Comparison of ENCODE assay signal across 8 mouse cellular contexts in the genomic region with DNA sequence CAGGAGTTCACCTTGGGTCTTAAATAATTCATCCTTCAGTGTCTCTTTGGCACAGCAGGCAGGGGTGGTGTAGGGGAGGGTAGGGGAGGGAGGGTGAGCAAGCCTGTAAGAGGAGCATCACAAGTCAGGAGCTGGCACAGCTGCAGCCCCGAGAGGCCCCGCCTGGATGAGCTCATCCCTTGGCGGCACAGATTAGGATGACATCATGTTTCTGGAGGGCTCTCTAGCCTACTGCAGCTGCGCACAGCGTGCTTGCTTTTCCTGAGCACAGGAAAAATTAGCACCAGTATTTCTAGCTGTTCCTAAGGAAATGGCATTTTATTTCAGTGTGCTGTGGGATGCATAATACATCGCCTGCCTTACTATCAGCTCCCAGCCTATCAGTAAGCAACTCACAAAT.
DNase-seq lines count a peak whose midpoint lies in the region; ATAC-seq and TF ChIP-seq lines count a peak whose summit lies in the region.

No protein-coding gene starts in this region.

- WGBS in forebrain, embryonic 15.5 days, result 2% methylated on average over 6 of the region's 6 CpGs
- WGBS in heart, postnatal 0 days, result 6% methylated on average over 6 of the region's 6 CpGs
- 26% methylated on average over 6 of the region's 6 CpGs for WGBS in liver, embryonic 13.5 days (ENCODE audit: insufficient replicate concordance)
- WGBS in neural tube, embryonic 11.5 days, result 21% methylated on average over 6 of the region's 6 CpGs

- peak; percentile 99 for ATAC-seq in forebrain, embryonic 15.5 days (replicated peaks)
- peak; percentile 98 for ATAC-seq in heart, postnatal 0 days (ENCODE audit: insufficient read depth, low read depth)
- ATAC-seq in liver, embryonic 13.5 days (ENCODE audit: low read depth), result peak; percentile 81
- ATAC-seq in neural tube, embryonic 11.5 days (ENCODE audit: insufficient read depth, low FRiP score, low TSS enrichment), result peak; percentile 97

- TF ChIP-seq CTCF in heart, postnatal 0 days (IDR thresholded peaks at IDR 0.05; ENCODE audit: low read depth), result no peak

- H3K27ac ChIP-seq in forebrain, embryonic 15.5 days (replicated peaks), result peak overlapping the region; percentile 72
- peak overlapping the region; percentile 92 for H3K27ac ChIP-seq in heart, postnatal 0 days (ENCODE audit: low read depth)
- H3K27ac ChIP-seq in liver, embryonic 13.5 days, result no peak overlapping the region
- H3K27ac ChIP-seq in neural tube, embryonic 11.5 days (ENCODE audit: low read depth, low read length), result 0 out of 2 replicates have a peak overlapping the region, but pooled peaks have one; percentile 53

- no peaks in the 10 kb centered on the region for H3K9me3 ChIP-seq in forebrain, embryonic 15.5 days
- no peaks in the 10 kb centered on the region for H3K9me3 ChIP-seq in heart, postnatal 0 days (replicated peaks; ENCODE audit: control insufficient read depth, low read length)
- no peaks in the 10 kb centered on the region for H3K9me3 ChIP-seq in liver, embryonic 13.5 days (replicated peaks)
- no peaks in the 10 kb centered on the region for H3K9me3 ChIP-seq in neural tube, embryonic 11.5 days (ENCODE audit: control insufficient read depth, low read length)

- peaks cover 38% of the 10 kb centered on the region for H3K4me1 ChIP-seq in forebrain, embryonic 15.5 days
- peaks cover 46% of the 10 kb centered on the region for H3K4me1 ChIP-seq in heart, postnatal 0 days (ENCODE audit: control insufficient read depth, insufficient read depth)
- H3K4me1 ChIP-seq in liver, embryonic 13.5 days (replicated peaks), result peaks cover 26% of the 10 kb centered on the region
- peaks cover 13% of the 10 kb centered on the region for H3K4me1 ChIP-seq in neural tube, embryonic 11.5 days (ENCODE audit: control insufficient read depth, insufficient read depth, low read length)

- H3K27me3 ChIP-seq in forebrain, embryonic 15.5 days, result no peaks in the 10 kb centered on the region
- no peaks in the 10 kb centered on the region for H3K27me3 ChIP-seq in heart, postnatal 0 days (ENCODE audit: control insufficient read depth, insufficient read depth, low read length)
- no peaks in the 10 kb centered on the region for H3K27me3 ChIP-seq in liver, embryonic 13.5 days
- no peaks in the 10 kb centered on the region for H3K27me3 ChIP-seq in neural tube, embryonic 11.5 days (ENCODE audit: control insufficient read depth, insufficient read depth, low read length)

- H3K9ac ChIP-seq in forebrain, embryonic 15.5 days (replicated peaks), result 0 out of 2 replicates have a peak overlapping the region, but pooled peaks have one; percentile 1
- 0 out of 2 replicates have a peak overlapping the region, but pooled peaks have one; percentile 38 for H3K9ac ChIP-seq in heart, postnatal 0 days (replicated peaks; ENCODE audit: low read depth, low read length)
- no peak overlapping the region for H3K9ac ChIP-seq in liver, embryonic 13.5 days
- H3K9ac ChIP-seq in neural tube, embryonic 11.5 days (ENCODE audit: low read length), result no peak overlapping the region; the same call in 1 of the 2 replicates

- no peak overlapping the region for H3K4me3 ChIP-seq in forebrain, embryonic 15.5 days
- H3K4me3 ChIP-seq in heart, postnatal 0 days (ENCODE audit: low read depth, low read length), result no peak overlapping the region
- H3K4me3 ChIP-seq in liver, embryonic 13.5 days (replicated peaks), result no peak overlapping the region
- H3K4me3 ChIP-seq in neural tube, embryonic 11.5 days (ENCODE audit: low read depth, low read length), result no peak overlapping the region

- peak; percentile 49 for DNase-seq in ES-CJ7 (ENCODE audit: low read depth, low spot score)
- DNase-seq in cerebellum, adult 11 months, result peak; percentile 89
- peak; percentile 98 for DNase-seq in heart, postnatal 0 days (ENCODE audit: low spot score)
- peak; percentile 82 to 93 for DNase-seq in kidney, postnatal 25 days
- DNase-seq in liver, embryonic 13.5 days, result peak; percentile 6
- DNase-seq in neural tube, embryonic 11.5 days (ENCODE audit: low spot score), result peak; percentile 81
- peak; percentile 82 for DNase-seq in thymus, postnatal 14 days

- H3K4me2 ChIP-seq in forebrain, embryonic 15.5 days (replicated peaks), result 0 out of 2 replicates have a peak overlapping the region, but pooled peaks have one; percentile 1
- 0 out of 2 replicates have a peak overlapping the region, but pooled peaks have one; percentile 37 for H3K4me2 ChIP-seq in heart, postnatal 0 days (ENCODE audit: low read depth, low read length)
- no peak overlapping the region for H3K4me2 ChIP-seq in liver, embryonic 13.5 days
- H3K4me2 ChIP-seq in neural tube, embryonic 11.5 days (ENCODE audit: low read depth), result no peak overlapping the region

- no peaks in the 10 kb centered on the region for H3K36me3 ChIP-seq in forebrain, embryonic 15.5 days
- H3K36me3 ChIP-seq in heart, postnatal 0 days (replicated peaks; ENCODE audit: control insufficient read depth, insufficient read depth, low read length), result no peaks in the 10 kb centered on the region
- H3K36me3 ChIP-seq in liver, embryonic 13.5 days, result no peaks in the 10 kb centered on the region
- H3K36me3 ChIP-seq in neural tube, embryonic 11.5 days (ENCODE audit: control insufficient read depth, insufficient read depth, low read length), result no peaks in the 10 kb centered on the region

- TF ChIP-seq EP300 in heart, postnatal 0 days (IDR thresholded peaks at IDR 0.05; ENCODE audit: low read depth), result peak; percentile 51; the same call in 1 of the 2 replicates

Comparison
In these comparisons a context has a peak if more than half of its experiments do, and no peak if none do; other contexts are left out.
1. DNase-seq: peak in every context shown above with its lines; median percentile 98 in heart, postnatal 0 days; 89 in cerebellum, adult 11 months; 88 in kidney, postnatal 25 days; 82 in thymus, postnatal 14 days; 81 in neural tube, embryonic 11.5 days; 49 in ES-CJ7; 6 in liver, embryonic 13.5 days.
2. H3K4me2 ChIP-seq: peak in forebrain, embryonic 15.5 days (single experiment) and heart, postnatal 0 days (single experiment); none in liver, embryonic 13.5 days (single experiment) and neural tube, embryonic 11.5 days (single experiment).
3. H3K9ac ChIP-seq: peak in forebrain, embryonic 15.5 days (single experiment) and heart, postnatal 0 days (single experiment); none in liver, embryonic 13.5 days (single experiment) and neural tube, embryonic 11.5 days (single experiment).
4. Peak in every context shown above with its lines, with median percentiles within 50 percentile points of each other: ATAC-seq.